Mouse (Mus musculus) olfactory bulb, adult 2 months (tissue): ENCODE results near the gene Rhobtb1.

ENCODE experiments used
- CTCF ChIP-seq: fragments of 200-500 bp; IDR thresholded peaks from 2 replicates; pipeline ENCODE4 v1.5.1; 2012; ENCODE audit warnings: low read depth, mild to moderate bottlenecking, low read length, moderate library complexity; ENCODE audit not compliant: insufficient read depth
- POLR2A ChIP-seq: fragments of 200-500 bp; IDR thresholded peaks from 2 replicates; pipeline ENCODE4 v1.6.1; 2012; ENCODE audit warnings: mild to moderate bottlenecking, low read depth, low read length, moderate library complexity; ENCODE audit not compliant: insufficient read depth

DNA sequence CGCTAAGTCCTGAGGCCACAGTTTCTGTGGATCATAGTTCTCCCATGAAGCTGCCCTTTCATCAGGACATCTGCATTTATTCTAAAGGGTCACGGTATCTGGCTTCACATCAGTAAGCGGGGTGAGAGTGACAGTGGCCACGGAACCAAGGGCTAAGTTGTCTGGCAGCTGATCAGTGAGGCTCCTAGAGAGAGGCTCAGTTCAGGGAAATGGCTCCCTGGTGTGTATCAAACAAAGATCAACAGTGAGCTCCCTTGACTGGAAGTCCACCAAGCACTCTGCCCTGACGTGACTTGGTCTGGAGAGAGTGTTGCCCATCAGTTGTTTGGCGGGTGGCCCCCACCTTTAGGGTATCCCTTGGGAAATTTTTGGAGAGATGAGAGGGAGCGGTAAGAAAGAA is 73.0 kb downstream of the Rhobtb1 start:
- TF ChIP-seq POLR2A (no peak), CTCF (no peak)
